Mouse (Mus musculus) stomach, embryonic 14.5 days (tissue): ENCODE data around the gene 9330161L09Rik. TPM values are rescaled to one million over a fixed set of nuclear protein-coding genes. Genes with fewer than 3 reads are reported as not detected.

Experiments
- ATAC-seq: fragments of 200-750 bp; cut with Nextera tagmentation; 2 replicates; pipeline ENCODE4 v1.8.0; 2017; ENCODE audit warnings: low read depth, moderate TSS enrichment; ENCODE audit not compliant: insufficient number of reproducible peaks, insufficient read depth, low FRiP score
- H3K27ac ChIP-seq: fragments of 300-500 bp; sonication (generic); 2 replicates; pipeline ENCODE4 v1.5.1; 2014; ENCODE audit warnings: mild to moderate bottlenecking, low read length, moderate library complexity, mixed read lengths
- H3K27me3 ChIP-seq: fragments of 300-500 bp; sonication (generic); 2 replicates; pipeline ENCODE4 v1.6.1; 2014; ENCODE audit warnings: low read length, control low read depth, mixed read lengths; ENCODE audit not compliant: control insufficient read depth, insufficient read depth
- H3K36me3 ChIP-seq: fragments of 300-500 bp; sonication (generic); 2 replicates; pipeline ENCODE4 v1.6.1; 2014; ENCODE audit warnings: mild to moderate bottlenecking, control low read depth, low read length, moderate library complexity, mixed read lengths; ENCODE audit not compliant: control insufficient read depth, insufficient read depth
- H3K4me1 ChIP-seq: fragments of 300-500 bp; sonication (generic); 2 replicates; pipeline ENCODE4 v1.6.1; 2014; ENCODE audit warnings: low read length, control low read depth, mixed read lengths; ENCODE audit not compliant: control insufficient read depth, insufficient read depth
- H3K4me2 ChIP-seq: fragments of 300-500 bp; sonication (generic); replicated peaks from 2 replicates; pipeline ENCODE4 v1.6.1; 2014; ENCODE audit warnings: low read depth, low read length, control low read depth
- H3K4me3 ChIP-seq: fragments of 300-500 bp; sonication (generic); 2 replicates; pipeline ENCODE4 v1.5.1; 2014; ENCODE audit warnings: low read depth, low read length, control low read depth
- H3K9ac ChIP-seq: fragments of 300-500 bp; sonication (generic); replicated peaks from 2 replicates; pipeline ENCODE4 v1.6.1; 2014; ENCODE audit warnings: low read depth, mild to moderate bottlenecking, control low read depth, low read length, moderate library complexity, mixed read lengths
- H3K9me3 ChIP-seq: fragments of 300-500 bp; sonication (generic); 2 replicates; pipeline ENCODE4 v1.6.1; 2016; ENCODE audit warnings: low read depth, low read length, control low read depth; ENCODE audit not compliant: control insufficient read depth
- WGBS: fragments of 180-500 bp; shearing (Covaris S2); extraction: QIAGEN DNeasy Blood & Tissue Kit; methylation state at CpG from one replicate; pipeline ENCODE4 v1.1.7; 2014; 5-methylcytosine and 5-hydroxymethylcytosine counted together
- polyA plus RNA-seq: library from polyadenylated mRNA; unstranded; fragments of >200 nt; fragmentation: Nextera tagmentation; extraction: Ambion mirVana; gene quantifications from 2 replicates; pipeline ENCODE4 v1.2.1, GENCODE M21; 2014

9330161L09Rik gene
- polyA plus RNA-seq, 1 experiment from 2014 or later: 0.25 TPM

DNA sequence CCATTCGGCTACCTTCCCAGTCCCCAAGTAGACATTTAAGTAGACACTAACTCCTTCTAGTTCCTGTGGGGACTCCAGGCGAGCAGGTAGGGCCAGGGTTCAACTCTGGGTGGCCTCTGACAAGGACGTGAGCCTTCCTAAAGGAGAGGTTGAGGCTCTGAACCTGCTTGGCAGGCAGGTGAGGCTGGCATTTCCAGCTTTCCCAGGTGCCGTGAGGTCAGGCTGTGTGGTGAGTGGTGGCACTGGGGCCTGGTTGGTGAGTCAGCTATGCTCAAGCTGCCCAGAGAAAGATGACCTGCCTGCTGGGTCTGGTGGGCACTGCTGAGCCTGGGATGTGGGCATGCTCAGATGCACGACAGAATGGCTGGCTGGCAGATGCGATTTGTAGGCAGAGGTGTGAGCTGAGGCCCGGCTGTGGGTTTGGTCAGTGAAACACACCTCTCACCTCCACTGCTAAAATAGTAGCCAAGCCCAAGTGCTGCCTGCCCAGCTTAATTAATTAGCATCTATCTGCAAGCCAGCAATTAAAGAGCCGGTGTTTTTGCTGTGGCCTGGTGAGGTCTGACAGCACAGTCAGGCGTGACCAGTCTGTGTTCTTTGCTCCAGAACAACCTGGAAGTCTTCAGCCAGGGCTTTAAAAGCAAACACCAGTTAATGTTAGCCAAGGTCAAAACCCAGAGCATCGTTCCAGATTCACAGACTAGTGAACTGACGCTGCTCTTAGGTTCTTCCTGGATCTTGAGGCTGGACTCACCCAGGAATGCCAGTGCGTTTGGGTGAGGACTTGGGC, 11.9 kb downstream of the 9330161L09Rik start:
- Histone ChIP-seq H3K27ac (no peak overlapping the region), H3K4me3 (no peak overlapping the region), H3K9me3 (no peaks in the 10 kb centered on the region), H3K27me3 (no peaks in the 10 kb centered on the region), H3K4me2 (no peak overlapping the region), H3K4me1 (no peaks in the 10 kb centered on the region), H3K36me3 (no peaks in the 10 kb centered on the region; the same call in 1 of the 2 replicates), H3K9ac (no peak overlapping the region)
- 62% methylated on average over 12 of the region's 12 CpGs for WGBS
- ATAC-seq: no peak

GRCm38 (mm10) chr12:103393528-103393927, 14.1 kb downstream of the 9330161L09Rik start:
- H3K9me3 ChIP-seq: no peaks in the 10 kb centered on the region
- H3K4me3 ChIP-seq: no peak overlapping the region
- 25% methylated on average over 6 of the region's 6 CpGs for WGBS
- H3K36me3 ChIP-seq: no peaks in the 10 kb centered on the region
- H3K27me3 ChIP-seq: no peaks in the 10 kb centered on the region
- no peaks in the 10 kb centered on the region for H3K4me1 ChIP-seq
- H3K27ac ChIP-seq: no peak overlapping the region
- H3K9ac ChIP-seq: no peak overlapping the region
- ATAC-seq: peak; percentile 54; the same call in 1 of the 2 replicates
- no peak overlapping the region for H3K4me2 ChIP-seq

DNA sequence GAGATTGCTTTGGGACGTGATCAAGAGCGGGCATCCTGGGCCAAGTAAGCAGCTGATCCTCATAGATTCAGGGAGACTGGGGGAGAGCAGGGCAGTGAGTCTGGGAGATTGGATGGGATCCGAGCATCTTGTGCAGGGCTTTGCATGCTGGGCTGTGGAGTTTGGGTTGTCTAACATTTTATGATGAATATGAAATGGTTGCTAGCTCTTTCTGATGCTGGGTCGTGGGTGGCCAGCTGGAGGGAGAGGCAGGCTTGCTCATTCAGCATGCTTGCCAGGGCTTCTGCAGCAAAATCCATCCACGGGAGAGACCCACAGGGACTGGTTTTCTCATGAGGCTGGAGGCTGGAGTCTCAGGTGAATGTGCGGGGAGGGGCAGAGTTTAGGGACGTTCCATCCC, 16.5 kb downstream of the 9330161L09Rik start:
- 58% methylated on average over 7 of the region's 7 CpGs for WGBS
- H3K27ac ChIP-seq: no peak overlapping the region
- H3K4me2 ChIP-seq: no peak overlapping the region
- ATAC-seq: no peak
- no peaks in the 10 kb centered on the region for H3K9me3 ChIP-seq
- H3K4me3 ChIP-seq: no peak overlapping the region
- H3K4me1 ChIP-seq: no peaks in the 10 kb centered on the region
- H3K9ac ChIP-seq: no peak overlapping the region
- H3K36me3 ChIP-seq: no peaks in the 10 kb centered on the region
- no peaks in the 10 kb centered on the region for H3K27me3 ChIP-seq

- Histone ChIP-seq H3K4me3 (no peak overlapping the region), H3K9me3 (no peaks in the 10 kb centered on the region), H3K4me2 (no peak overlapping the region), H3K4me1 (no peaks in the 10 kb centered on the region), H3K36me3 (no peaks in the 10 kb centered on the region), H3K27ac (no peak overlapping the region), H3K9ac (no peak overlapping the region), H3K27me3 (no peaks in the 10 kb centered on the region)
- no peak for ATAC-seq
- WGBS: 66% methylated on average over 4 of the region's 4 CpGs
Observed at GRCm38 (mm10) chr12:103389982-103390381, 17.6 kb downstream of the 9330161L09Rik start.

DNA sequence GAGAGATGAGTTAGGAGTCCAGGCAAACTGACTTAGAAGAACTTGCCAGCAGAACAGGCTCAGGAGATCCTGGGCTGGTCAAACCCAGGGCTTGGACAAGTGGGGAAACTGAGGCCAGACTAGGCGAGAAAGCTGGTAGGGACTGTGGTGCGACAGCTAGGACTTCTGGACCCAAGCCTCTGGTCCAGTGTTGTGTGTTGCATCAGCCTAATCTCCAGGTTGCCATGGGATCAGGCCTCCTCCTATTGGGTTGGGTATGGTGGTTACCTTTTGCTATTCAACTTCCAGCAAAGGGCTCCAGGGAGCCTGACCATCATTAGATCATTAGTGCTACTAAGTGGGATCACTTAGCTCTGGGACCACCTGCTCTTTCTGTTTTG, 18.3 kb downstream of the 9330161L09Rik start:
- Histone ChIP-seq H3K4me3 (peak overlapping the region; percentile 61), H3K27ac (no peak overlapping the region), H3K36me3 (no peaks in the 10 kb centered on the region), H3K9me3 (no peaks in the 10 kb centered on the region), H3K9ac (peak overlapping the region; percentile 67), H3K4me1 (no peaks in the 10 kb centered on the region), H3K4me2 (peak overlapping the region; percentile 61), H3K27me3 (no peaks in the 10 kb centered on the region)
- ATAC-seq: no peak
- 77% methylated on average over 2 of the region's 2 CpGs for WGBS

DNA sequence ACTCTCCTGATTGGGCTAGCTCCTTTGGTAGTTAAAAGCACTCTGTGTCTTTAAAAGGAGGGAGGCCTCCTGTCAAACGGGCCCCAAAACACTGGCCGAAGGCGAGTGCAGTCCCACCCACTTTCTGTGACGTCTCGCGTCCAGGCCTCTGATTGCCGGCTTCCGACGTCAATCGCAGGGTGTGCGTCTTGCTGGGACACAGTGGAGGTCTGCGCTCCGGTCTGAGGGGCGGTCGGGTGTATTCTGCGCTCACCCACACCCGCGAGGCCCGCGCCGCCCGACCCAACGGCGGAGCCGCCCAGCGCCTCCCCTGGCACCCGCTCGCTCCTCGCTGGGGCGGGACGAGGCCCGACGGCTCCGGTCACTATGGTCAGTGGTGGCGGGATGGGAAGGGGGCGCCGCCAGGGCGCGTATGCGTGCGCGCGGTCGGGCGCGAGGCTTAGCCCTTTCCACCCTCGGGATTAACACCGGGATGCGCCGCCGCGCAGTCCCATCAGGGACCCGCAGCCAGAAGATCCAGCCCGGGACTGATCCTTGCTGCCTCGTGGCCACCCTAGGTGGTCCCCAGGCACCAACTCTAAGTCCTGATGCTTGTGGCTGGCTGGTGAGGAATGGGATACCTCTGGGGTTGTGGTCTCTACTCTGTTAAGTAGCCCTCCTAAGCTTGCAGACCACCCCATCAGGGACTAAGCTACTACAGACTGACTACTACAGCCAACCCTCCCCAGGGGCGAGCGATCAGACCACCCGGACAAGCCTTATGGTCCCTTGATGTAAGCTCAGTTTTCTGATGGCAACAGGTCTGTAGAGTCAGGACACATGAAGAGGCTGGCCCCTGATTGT, 18.9 kb downstream of the 9330161L09Rik start, which contains the start of gene Otub2:
Otub2 (plus strand) TSS at position 178 of the 843 bp plus-strand sequence.
- WGBS: under 1% methylated on average over 58 of the region's 58 CpGs
- peak within 1 kb of the TSS; percentile 67 for H3K9ac ChIP-seq
- H3K4me2 ChIP-seq: peak within 1 kb of the TSS; percentile 61
- no peaks in the 10 kb centered on the region for H3K4me1 ChIP-seq
- no peaks in the 10 kb centered on the region for H3K36me3 ChIP-seq
- no peaks in the 10 kb centered on the region for H3K27me3 ChIP-seq
- H3K27ac ChIP-seq: no peak within 1 kb of the TSS
- peak; percentile 98 for ATAC-seq
- peak within 1 kb of the TSS; percentile 61 for H3K4me3 ChIP-seq
- no peaks in the 10 kb centered on the region for H3K9me3 ChIP-seq

GRCm38 (mm10) chr12:103380226-103380625, 27.4 kb downstream of the 9330161L09Rik start:
- Histone ChIP-seq H3K4me1 (no peaks in the 10 kb centered on the region), H3K4me2 (no peak overlapping the region), H3K9me3 (no peaks in the 10 kb centered on the region), H3K36me3 (no peaks in the 10 kb centered on the region), H3K27ac (no peak overlapping the region), H3K9ac (no peak overlapping the region), H3K27me3 (no peaks in the 10 kb centered on the region), H3K4me3 (no peak overlapping the region)
- no peak for ATAC-seq
- 78% methylated on average over 4 of the region's 4 CpGs for whole genome bisulfite sequencing

- WGBS: 64% methylated on average over 3 of the region's 4 CpGs
- Histone ChIP-seq H3K4me3 (no peak overlapping the region), H3K9ac (no peak overlapping the region), H3K36me3 (no peaks in the 10 kb centered on the region), H3K4me1 (no peaks in the 10 kb centered on the region), H3K27ac (no peak overlapping the region), H3K27me3 (no peaks in the 10 kb centered on the region), H3K4me2 (no peak overlapping the region), H3K9me3 (no peaks in the 10 kb centered on the region)
- ATAC-seq: no peak
Observed at GRCm38 (mm10) chr12:103376774-103377173, 30.8 kb downstream of the 9330161L09Rik start.
